Mouse (Mus musculus) stomach, embryonic 14.5 days (tissue): Measurements from ENCODE around the gene Csn1s2a. TPM values are rescaled to one million over a fixed set of nuclear protein-coding genes. Genes with fewer than 3 reads are reported as not detected.

Experiments used
- polyA plus RNA-seq: library from polyadenylated mRNA; unstranded; fragments of >200 nt; fragmentation: Nextera tagmentation; extraction: Ambion mirVana; gene quantifications from 2 replicates; pipeline ENCODE4 v1.2.1, GENCODE M21; 2014

Csn1s2a gene
- polyA plus RNA-seq, 1 experiment from 2014 or later: not detected

Other genes starting within 250 kb of the Csn1s2a start
- gene Sult1b1, start 236.4 kb upstream of the Csn1s2a start, polyA plus RNA-seq: 5.1 and 5.2 TPM in 2 replicates
- gene Sult1d1, start 205.5 kb upstream of the Csn1s2a start, polyA plus RNA-seq: 30.1 and 30.8 TPM in 2 replicates
- gene Sult1e1, start 183.0 kb upstream of the Csn1s2a start, polyA plus RNA-seq: not detected in 2 replicates
- gene Csn1s1, start 108.4 kb upstream of the Csn1s2a start, polyA plus RNA-seq: not detected in 2 replicates
- gene Csn2, start 74.9 kb upstream of the Csn1s2a start, polyA plus RNA-seq: not detected in 2 replicates
- not detected in 2 replicates for gene Csn1s2b, start 33.5 kb downstream of the Csn1s2a start, polyA plus RNA-seq
- gene Prr27, start 51.1 kb downstream of the Csn1s2a start, polyA plus RNA-seq: not detected in 2 replicates
- gene Odam, start 110.5 kb downstream of the Csn1s2a start, polyA plus RNA-seq: not detected in 2 replicates
- gene Csn3, start 151.0 kb downstream of the Csn1s2a start, polyA plus RNA-seq: not detected in 2 replicates
- gene 2310003L06Rik, start 194.9 kb downstream of the Csn1s2a start, polyA plus RNA-seq: not detected in 2 replicates
- gene Gm28434, start 194.9 kb downstream of the Csn1s2a start, polyA plus RNA-seq: not detected in 2 replicates
- not detected in 2 replicates for gene Cabs1, start 204.9 kb downstream of the Csn1s2a start, polyA plus RNA-seq
- not detected in 2 replicates for gene Smr3a, start 228.0 kb downstream of the Csn1s2a start, polyA plus RNA-seq